Mouse (Mus musculus) C2C12 (cell line): Measurements from ENCODE around the gene Jade1. TPM values are rescaled to one million over a fixed set of nuclear protein-coding genes. Genes with fewer than 3 reads are reported as not detected.

Experiments
- H3K27me3 ChIP-seq: one replicate; pipeline ENCODE4 v1.6.1; 2011; ENCODE audit not compliant: control insufficient read depth, insufficient read depth, insufficient read length
- H3K36me3 ChIP-seq: one replicate; pipeline ENCODE4 v1.6.1; 2011; ENCODE audit not compliant: control insufficient read depth, insufficient read depth
- H3K4me3 ChIP-seq: one replicate; pipeline ENCODE4 v1.5.1; 2011; ENCODE audit warnings: mild to moderate bottlenecking, control low read depth; ENCODE audit not compliant: poor library complexity, insufficient read depth, severe bottlenecking
- H3K79me2 ChIP-seq: one replicate; pipeline ENCODE4 v1.6.1; 2011; ENCODE audit not compliant: control insufficient read depth, insufficient read depth
- H3K79me3 ChIP-seq: one replicate; pipeline ENCODE4 v1.6.1; 2011; ENCODE audit warnings: low read depth, control low read depth
- H3ac ChIP-seq: one replicate; pipeline ENCODE3; 2011; ENCODE audit warnings: low read depth; ENCODE audit not compliant: control insufficient read depth, insufficient read length
- CEBPB ChIP-seq: IDR thresholded peaks from one replicate; pipeline ENCODE4 v1.6.1; 2011; ENCODE audit warnings: low read depth, mild to moderate bottlenecking, control low read depth, moderate library complexity
- CTCF ChIP-seq: IDR thresholded peaks from one replicate; pipeline ENCODE4 v1.5.1; 2011; ENCODE audit not compliant: control insufficient read depth, insufficient read depth, insufficient read length
- FOSL1 ChIP-seq: IDR thresholded peaks from one replicate; pipeline ENCODE4 v1.8.0; 2011; ENCODE audit warnings: mild to moderate bottlenecking, low read length; ENCODE audit not compliant: poor library complexity, insufficient read depth, severe bottlenecking
- MAX ChIP-seq: IDR thresholded peaks from one replicate; pipeline ENCODE4 v1.6.1; 2011; ENCODE audit warnings: mild to moderate bottlenecking, control low read depth
- MYOD1 ChIP-seq: IDR thresholded peaks from one replicate; pipeline ENCODE4 v1.6.1; 2011; ENCODE audit warnings: low read depth; ENCODE audit not compliant: control insufficient read depth, insufficient read length
- MYOG ChIP-seq: IDR thresholded peaks from one replicate; pipeline ENCODE4 v1.6.1; 2011; ENCODE audit not compliant: control insufficient read depth, insufficient read length; ENCODE audit errors: extremely low read depth
- USF1 ChIP-seq: IDR thresholded peaks from one replicate; pipeline ENCODE4 v1.6.1; 2011; ENCODE audit warnings: low read depth, mild to moderate bottlenecking, control low read depth, moderate library complexity
- polyA plus RNA-seq: library from polyadenylated mRNA; unstranded; fragments of >200 nt; fragmentation: generic; extraction: Trizol; gene quantifications from one replicate; pipeline ENCODE4 v1.2.1, GENCODE M21; 2012; ENCODE audit warnings: missing spikeins

Jade1 gene
- polyA plus RNA-seq, 1 experiment = 25.1 TPM

DNA sequence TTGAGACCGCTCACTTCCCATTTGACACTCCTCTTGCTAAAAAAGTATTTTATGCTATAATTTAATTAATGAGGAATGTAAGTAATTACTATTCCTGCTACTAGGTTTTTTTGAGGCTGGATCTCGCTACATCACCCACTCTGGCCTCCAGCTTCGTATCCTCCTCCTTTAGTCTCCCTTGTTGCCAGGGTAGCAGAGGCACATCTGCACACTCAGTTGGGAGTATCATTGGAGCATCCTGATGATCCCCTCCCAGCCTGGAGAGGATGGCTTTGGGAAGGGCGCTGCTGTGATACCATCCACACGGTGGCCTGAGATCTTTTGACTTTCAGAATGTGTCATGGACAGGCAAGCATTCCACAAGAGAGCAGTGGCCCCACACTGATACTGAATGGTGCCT is 30.0 kb downstream of the Jade1 start:
- peaks cover 29% of the 10 kb centered on the region for H3K36me3 ChIP-seq
- TF ChIP-seq CTCF (no peak), FOSL1 (no peak), MAX (no peak), MYOG (no peak)

DNA sequence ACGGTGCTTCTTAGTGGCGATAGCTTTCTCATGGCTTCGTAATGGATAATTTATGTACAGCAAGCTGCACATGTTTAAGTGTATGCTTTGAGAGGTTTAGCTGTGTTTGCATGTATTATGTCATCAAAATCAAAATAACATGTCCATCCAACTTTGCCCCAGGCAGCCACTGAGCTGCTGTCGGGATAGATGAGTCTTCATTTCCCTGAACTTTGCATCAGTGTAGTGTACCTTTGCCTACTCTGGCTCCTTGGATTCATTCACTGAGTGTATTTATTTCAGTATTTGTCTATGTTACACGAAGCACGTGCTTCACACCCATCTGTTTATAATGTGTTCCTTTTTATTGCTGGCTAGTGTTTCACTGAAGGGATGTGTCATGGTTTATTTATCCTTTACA is 30.8 kb downstream of the Jade1 start:
- TF ChIP-seq CEBPB = no peak
- no peak for TF ChIP-seq USF1
- no peak for TF ChIP-seq FOSL1
- no peak for TF ChIP-seq MYOG
- no peak for TF ChIP-seq CTCF
- no peak for TF ChIP-seq MAX
- peaks cover 96% of the 10 kb centered on the region for H3K79me2 ChIP-seq
- H3K4me3 ChIP-seq = no peak overlapping the region
- peaks cover 33% of the 10 kb centered on the region for H3K36me3 ChIP-seq
- H3K79me3 ChIP-seq = peaks cover 35% of the 10 kb centered on the region
- no peaks in the 10 kb centered on the region for H3K27me3 ChIP-seq
- no peak overlapping the region for H3ac ChIP-seq

More for the DNA sequence above, 30.0 kb downstream of the Jade1 start:
- Histone ChIP-seq H3ac (no peak overlapping the region), H3K79me2 (peaks cover 99% of the 10 kb centered on the region), H3K4me3 (no peak overlapping the region), H3K27me3 (no peaks in the 10 kb centered on the region), H3K79me3 (peaks cover 41% of the 10 kb centered on the region)

DNA sequence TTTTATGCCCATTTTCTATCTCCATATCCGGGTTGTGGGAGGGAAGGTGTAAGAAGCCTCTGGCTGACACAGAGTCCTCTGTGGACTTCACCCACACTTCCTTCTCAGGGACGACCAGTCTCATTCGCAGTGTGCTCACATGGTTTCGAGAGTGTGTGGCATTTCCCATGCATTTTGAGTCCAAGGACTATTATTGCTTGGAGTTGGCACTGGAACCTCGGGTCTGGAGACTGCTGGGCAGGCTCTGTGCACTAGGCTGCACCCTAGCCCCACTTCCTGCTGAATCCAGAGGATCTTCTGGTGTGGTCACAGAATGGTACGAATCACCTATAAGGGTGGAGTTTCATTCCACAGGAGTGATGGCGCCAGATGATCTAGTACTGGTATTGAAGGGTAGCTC is 31.4 kb downstream of the Jade1 start:
- Histone ChIP-seq H3K79me2 (peaks cover 90% of the 10 kb centered on the region), H3K36me3 (peaks cover 33% of the 10 kb centered on the region), H3ac (no peak overlapping the region), H3K79me3 (peaks cover 31% of the 10 kb centered on the region), H3K27me3 (no peaks in the 10 kb centered on the region), H3K4me3 (no peak overlapping the region)
- TF ChIP-seq CEBPB (no peak), CTCF (no peak)

DNA sequence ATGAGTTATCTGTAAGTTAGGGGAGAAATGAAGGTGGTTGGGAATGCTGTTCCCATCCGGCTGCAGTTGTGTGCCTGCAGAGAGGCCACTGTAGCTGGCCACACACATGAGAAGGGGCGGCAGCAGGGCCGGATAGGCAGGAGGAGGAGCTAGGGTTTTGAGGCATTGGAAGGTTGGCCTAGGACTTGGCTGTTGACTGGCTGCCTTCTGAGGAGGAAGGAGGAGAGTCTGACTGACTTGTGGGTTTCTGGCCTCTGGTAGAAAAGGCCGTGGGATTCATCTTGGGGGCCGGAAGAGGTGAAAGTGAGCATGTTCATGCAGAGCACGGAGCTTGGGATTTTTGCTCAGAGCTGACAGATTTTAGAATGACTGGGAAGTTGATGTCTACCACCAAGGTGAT is 32.1 kb downstream of the Jade1 start:
- H3K79me3 ChIP-seq = peaks cover 29% of the 10 kb centered on the region
- H3K27me3 ChIP-seq = no peaks in the 10 kb centered on the region
- TF ChIP-seq CEBPB (no peak), MYOG (no peak), FOSL1 (no peak), CTCF (no peak), MYOD1 (no peak), MAX (no peak), USF1 (no peak)
- no peak overlapping the region for H3ac ChIP-seq
- peaks cover 83% of the 10 kb centered on the region for H3K79me2 ChIP-seq
- H3K4me3 ChIP-seq = no peak overlapping the region
- peaks cover 35% of the 10 kb centered on the region for H3K36me3 ChIP-seq

DNA sequence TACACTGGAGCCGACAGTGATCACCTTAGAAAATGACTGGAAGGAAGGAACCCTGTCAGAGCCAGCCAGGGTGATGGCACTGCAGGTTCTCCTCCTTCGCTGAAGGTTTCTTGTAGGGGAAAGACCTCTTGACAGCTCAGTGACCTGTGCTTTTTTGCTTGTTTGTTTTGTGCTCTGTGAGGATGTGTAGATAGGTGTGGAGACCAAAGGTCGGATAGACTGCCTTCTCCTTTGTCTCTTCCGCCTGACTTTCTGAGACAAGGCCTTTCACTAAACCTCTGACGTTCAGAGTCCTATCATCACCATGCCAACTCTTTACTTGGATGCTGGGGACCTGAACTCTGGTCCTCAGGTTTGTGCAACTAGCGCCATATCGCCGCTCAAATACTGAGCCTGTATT is 33.0 kb downstream of the Jade1 start:
- no peak overlapping the region for H3ac ChIP-seq
- peaks cover 43% of the 10 kb centered on the region for H3K36me3 ChIP-seq
- no peaks in the 10 kb centered on the region for H3K27me3 ChIP-seq
- TF ChIP-seq MAX (no peak), CEBPB (no peak)
- H3K79me2 ChIP-seq = peaks cover 74% of the 10 kb centered on the region
- H3K4me3 ChIP-seq = no peak overlapping the region
- H3K79me3 ChIP-seq = peaks cover 29% of the 10 kb centered on the region

DNA sequence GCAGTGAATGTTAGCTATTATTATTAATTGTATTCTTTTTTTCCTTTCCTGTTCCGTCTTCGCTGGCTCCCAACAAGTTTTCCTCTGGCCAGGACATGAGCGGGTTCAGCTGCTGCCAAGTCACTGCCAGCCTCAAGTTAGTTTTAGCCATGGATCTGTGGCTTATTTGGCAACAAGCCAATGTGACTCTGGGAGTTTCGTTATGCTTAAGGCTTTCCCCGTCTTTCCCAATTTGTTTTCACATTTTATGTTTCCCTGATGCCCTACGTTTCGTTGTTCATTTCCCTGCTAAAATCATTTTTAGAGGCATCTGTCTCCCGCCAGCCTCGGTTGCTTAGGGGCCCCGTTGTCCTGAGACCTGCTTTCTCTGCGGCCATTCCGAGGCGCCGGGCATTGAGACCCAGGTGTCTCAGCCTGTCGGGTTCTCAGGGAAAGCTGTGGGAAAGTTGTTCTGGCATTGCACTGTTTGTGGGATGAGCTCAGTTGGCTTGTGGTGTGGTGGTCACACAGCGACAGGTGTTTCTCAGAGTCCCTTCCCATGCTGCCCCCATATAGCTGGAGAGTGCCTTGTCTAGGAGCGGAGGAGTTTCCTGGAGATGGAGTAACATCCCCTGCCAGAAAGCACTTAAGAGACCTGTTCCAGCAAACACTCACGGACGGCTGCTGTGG is 33.8 kb downstream of the Jade1 start:
- H3ac ChIP-seq = no peak overlapping the region
- H3K36me3 ChIP-seq = peaks cover 51% of the 10 kb centered on the region
- peaks cover 22% of the 10 kb centered on the region for H3K79me3 ChIP-seq
- H3K27me3 ChIP-seq = no peaks in the 10 kb centered on the region
- TF ChIP-seq FOSL1 (no peak), MAX (no peak), CTCF (no peak), USF1 (no peak), MYOG (no peak), CEBPB (no peak), MYOD1 (no peak)
- H3K79me2 ChIP-seq = peaks cover 65% of the 10 kb centered on the region
- H3K4me3 ChIP-seq = no peak overlapping the region
